Mouse (Mus musculus) midbrain, postnatal 0 days (tissue): ENCODE results near the gene Hpca. TPM values are rescaled to one million over a fixed set of nuclear protein-coding genes. Genes with fewer than 3 reads are reported as not detected.
A peak's percentile ranks its signal among the peaks of the same experiment; 100 is the strongest.

Experiments used
- ATAC-seq: fragments of 200-750 bp; cut with Nextera tagmentation; 2 replicates; pipeline ENCODE4 v1.8.0; 2017; ENCODE audit warnings: moderate number of reproducible peaks, mild to moderate bottlenecking, moderate TSS enrichment, moderate library complexity; ENCODE audit not compliant: low FRiP score
- DNase-seq: peaks from one replicate; pipeline ENCODE4 v3.0.0-alpha.2; 2015; ENCODE audit warnings: low spot score
- H3K27ac ChIP-seq: fragments of 300-500 bp; sonication (generic); 2 replicates; pipeline ENCODE4 v1.5.1; 2014; ENCODE audit warnings: low read depth, mild to moderate bottlenecking, low read length, mixed read lengths
- H3K27me3 ChIP-seq: fragments of 300-500 bp; sonication (generic); 2 replicates; pipeline ENCODE4 v1.6.1; 2014; ENCODE audit warnings: low read length, control low read depth, mixed read lengths; ENCODE audit not compliant: insufficient read depth
- H3K36me3 ChIP-seq: fragments of 300-500 bp; sonication (generic); 2 replicates; pipeline ENCODE4 v1.6.1; 2014; ENCODE audit warnings: low read length, control low read depth, mixed read lengths; ENCODE audit not compliant: insufficient read depth
- H3K4me1 ChIP-seq: fragments of 300-500 bp; sonication (generic); 2 replicates; pipeline ENCODE4 v1.6.1; 2014; ENCODE audit warnings: mild to moderate bottlenecking, control low read depth, antibody characterized with exemption, low read length, mixed read lengths; ENCODE audit not compliant: insufficient read depth
- H3K4me2 ChIP-seq: fragments of 300-500 bp; sonication (generic); 2 replicates; pipeline ENCODE4 v1.6.1; 2014; ENCODE audit warnings: low read depth, mild to moderate bottlenecking, low read length, mixed read lengths; ENCODE audit not compliant: poor library complexity, severe bottlenecking
- H3K4me3 ChIP-seq: fragments of 300-500 bp; sonication (generic); 2 replicates; pipeline ENCODE4 v1.5.1; 2014; ENCODE audit warnings: low read depth, mild to moderate bottlenecking, low read length, moderate library complexity
- H3K9ac ChIP-seq: fragments of 300-500 bp; sonication (generic); replicated peaks from 2 replicates; pipeline ENCODE4 v1.6.1; 2014; ENCODE audit warnings: mild to moderate bottlenecking, low read length, moderate library complexity, mixed read lengths; ENCODE audit not compliant: poor library complexity, severe bottlenecking
- H3K9me3 ChIP-seq: fragments of 300-500 bp; sonication (generic); 2 replicates; pipeline ENCODE4 v1.6.1; 2016; ENCODE audit warnings: low read length, control low read depth
- CTCF ChIP-seq: IDR thresholded peaks from 2 replicates; pipeline ENCODE4 v1.5.1; 2016; ENCODE audit warnings: antibody characterized with exemption, mild to moderate bottlenecking
- WGBS: fragments of 180-500 bp; shearing (Covaris S2); extraction: QIAGEN DNeasy Blood & Tissue Kit; methylation state at CpG from one replicate; pipeline ENCODE4 v1.1.7; 2014; 5-methylcytosine and 5-hydroxymethylcytosine counted together
- polyA plus RNA-seq: library from polyadenylated mRNA; unstranded; fragments of >200 nt; fragmentation: Nextera tagmentation; extraction: Ambion mirVana; gene quantifications from 2 replicates; pipeline ENCODE4 v1.2.1, GENCODE M21; 2015
- total RNA-seq: library from RNA; depleted of rRNA; stranded (reverse); fragments of >200 nt; gene quantifications from 2 replicates; pipeline ENCODE4 v1.2.3, GENCODE M21; 2014; rRNA removed

The Hpca gene
- total RNA-seq, result 282 and 292 TPM in 2 replicates
- polyA plus RNA-seq, result 217 and 238 TPM in 2 replicates

DNA sequence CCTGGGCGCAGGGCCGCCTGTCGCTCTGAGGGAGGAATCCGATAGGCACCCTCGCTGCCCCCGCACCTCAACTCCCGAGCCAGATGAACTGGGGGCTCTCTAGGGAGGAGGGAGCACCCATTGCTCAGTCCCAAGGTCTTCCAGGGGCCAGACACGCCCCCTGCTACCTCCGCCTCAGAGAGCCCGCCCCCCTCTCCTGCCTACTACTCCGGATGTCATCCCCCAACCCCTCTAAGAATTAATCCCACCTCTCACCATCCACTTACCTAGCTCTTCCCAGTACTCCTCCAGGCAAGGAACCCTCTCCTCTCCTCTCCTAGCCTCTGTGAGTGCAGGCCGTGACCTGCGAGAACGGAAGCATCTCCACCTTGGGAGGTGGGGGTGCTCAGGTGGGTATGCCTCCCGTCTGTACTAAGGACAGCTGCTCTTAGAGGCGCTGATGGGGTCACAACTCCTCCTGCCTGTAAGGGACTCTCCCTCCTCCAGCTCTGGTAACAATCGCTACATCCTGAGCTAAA is at the start of gene Hpca:
TSS of gene Hpca (minus strand) at position 468 of the 518 bp plus-strand sequence.
- ATAC-seq (peak; percentile 49; the same call in 1 of the 2 replicates), DNase-seq (no peak)
- no peak for TF ChIP-seq CTCF
- H3K27me3 ChIP-seq, result peaks cover 3% of the 10 kb centered on the region; the same call in 1 of the 2 replicates
- peak within 1 kb of the TSS; percentile 88 for H3K9ac ChIP-seq
- H3K9me3 ChIP-seq, result no peaks in the 10 kb centered on the region
- H3K4me3 ChIP-seq, result peak within 1 kb of the TSS; percentile 68
- 0 out of 2 replicates have a peak, but pooled peaks cover 12% of the 10 kb centered on the region for H3K4me1 ChIP-seq
- peak within 1 kb of the TSS; percentile 90 for H3K4me2 ChIP-seq
- peak within 1 kb of the TSS; percentile 65 for H3K27ac ChIP-seq
- no peaks in the 10 kb centered on the region for H3K36me3 ChIP-seq
- 3% methylated on average over 16 of the region's 17 CpGs for WGBS

- H3K9ac ChIP-seq, result no peak overlapping the region
- H3K4me2 ChIP-seq, result no peak overlapping the region
- no peaks in the 10 kb centered on the region for H3K4me1 ChIP-seq
- no peaks in the 10 kb centered on the region for H3K27me3 ChIP-seq
- no peak for TF ChIP-seq CTCF
- H3K4me3 ChIP-seq, result no peak overlapping the region
- ATAC-seq (no peak), DNase-seq (no peak)
- no peak overlapping the region for H3K27ac ChIP-seq
- 83% methylated on average over 4 of the region's 4 CpGs for WGBS
- no peaks in the 10 kb centered on the region for H3K9me3 ChIP-seq
- peaks cover 16% of the 10 kb centered on the region; the same call in 1 of the 2 replicates for H3K36me3 ChIP-seq
Observed at GRCm38 (mm10) chr4:129161581-129162255, 39.9 kb upstream of the Hpca start.

DNA sequence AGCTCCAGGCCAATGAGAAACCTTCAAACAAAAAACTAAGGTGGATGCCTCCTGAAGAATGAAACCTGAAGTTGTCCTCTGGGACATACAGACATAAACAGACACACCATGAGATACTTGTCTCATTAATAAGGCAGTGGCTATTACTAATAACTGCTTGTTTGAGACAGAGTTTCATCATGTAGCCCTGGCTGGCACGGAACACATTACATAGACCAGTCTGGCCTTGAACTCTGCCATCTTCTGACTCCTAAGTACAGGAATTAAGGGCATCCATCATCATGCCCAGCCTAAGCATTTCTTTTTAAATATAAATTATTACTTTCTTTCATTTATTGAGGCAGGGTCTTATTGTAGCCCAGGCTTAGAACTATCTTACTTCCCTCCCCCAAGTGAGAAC is 39.2 kb upstream of the Hpca start:
- H3K27me3 ChIP-seq, result no peaks in the 10 kb centered on the region

GRCm38 (mm10) chr4:129158549-129158948 is 36.7 kb upstream of the Hpca start:
- no peak for TF ChIP-seq CTCF
- Histone ChIP-seq H3K27ac (no peak overlapping the region), H3K4me3 (no peak overlapping the region), H3K36me3 (peaks cover 21% of the 10 kb centered on the region), H3K4me1 (no peaks in the 10 kb centered on the region), H3K9me3 (no peaks in the 10 kb centered on the region), H3K4me2 (no peak overlapping the region), H3K9ac (no peak overlapping the region), H3K27me3 (no peaks in the 10 kb centered on the region)
- ATAC-seq (no peak), DNase-seq (no peak)
- whole genome bisulfite sequencing, result 70% methylated on average over 3 of the region's 3 CpGs

More for the DNA sequence above, 39.2 kb upstream of the Hpca start:
- Histone ChIP-seq H3K27ac (no peak overlapping the region), H3K9me3 (no peaks in the 10 kb centered on the region), H3K36me3 (peaks cover 16% of the 10 kb centered on the region; the same call in 1 of the 2 replicates), H3K4me1 (no peaks in the 10 kb centered on the region), H3K9ac (no peak overlapping the region), H3K4me2 (no peak overlapping the region), H3K4me3 (no peak overlapping the region)
- TF ChIP-seq CTCF, result no peak
- 94% methylated on average over 1 of the region's 1 CpGs for WGBS
- DNase-seq, result no peak
- ATAC-seq, result no peak

- H3K4me3 ChIP-seq, result no peak overlapping the region
- DNase-seq (no peak), ATAC-seq (no peak)
- no peak for TF ChIP-seq CTCF
- peaks cover 24% of the 10 kb centered on the region for H3K36me3 ChIP-seq
- no peaks in the 10 kb centered on the region for H3K27me3 ChIP-seq
- no peak overlapping the region for H3K27ac ChIP-seq
- WGBS, result 77% methylated on average over 5 of the region's 5 CpGs
- no peaks in the 10 kb centered on the region for H3K4me1 ChIP-seq
- H3K9me3 ChIP-seq, result no peaks in the 10 kb centered on the region
- no peak overlapping the region for H3K4me2 ChIP-seq
- H3K9ac ChIP-seq, result no peak overlapping the region
Observed at GRCm38 (mm10) chr4:129157541-129157940, 35.7 kb upstream of the Hpca start.

- Histone ChIP-seq H3K4me3 (no peak overlapping the region), H3K9ac (no peak overlapping the region), H3K4me1 (no peaks in the 10 kb centered on the region), H3K27me3 (no peaks in the 10 kb centered on the region), H3K27ac (no peak overlapping the region), H3K4me2 (no peak overlapping the region), H3K9me3 (no peaks in the 10 kb centered on the region), H3K36me3 (peaks cover 36% of the 10 kb centered on the region)
- WGBS, result 96% methylated on average over 4 of the region's 4 CpGs
- no peak for DNase-seq
- no peak for ATAC-seq
- no peak for TF ChIP-seq CTCF
Observed at GRCm38 (mm10) chr4:129151276-129151811, 29.5 kb upstream of the Hpca start.
